Mouse (Mus musculus) small intestine, adult 2 months (tissue): Measurements from ENCODE around the gene Ap2a1. TPM values are rescaled to one million over a fixed set of nuclear protein-coding genes. Genes with fewer than 3 reads are reported as not detected.

Experiments
- H3K27ac ChIP-seq: fragments of 200-500 bp; 2 replicates; pipeline ENCODE4 v1.5.1; 2012; ENCODE audit warnings: low read depth, low read length, control low read depth, inconsistent platforms; ENCODE audit not compliant: insufficient read depth
- H3K27me3 ChIP-seq: fragments of 200-500 bp; 2 replicates; pipeline ENCODE4 v1.6.1; 2012; ENCODE audit warnings: mild to moderate bottlenecking, moderate library complexity, low read length, inconsistent platforms; ENCODE audit not compliant: control insufficient read depth, insufficient read depth
- H3K36me3 ChIP-seq: fragments of 200-500 bp; 2 replicates; pipeline ENCODE4 v1.6.1; 2012; ENCODE audit warnings: mild to moderate bottlenecking, low read length, control low read depth, inconsistent platforms; ENCODE audit not compliant: control insufficient read depth, insufficient read depth
- H3K4me1 ChIP-seq: fragments of 200-500 bp; 2 replicates; pipeline ENCODE4 v1.6.1; 2012; ENCODE audit warnings: low read length, inconsistent platforms, mixed read lengths; ENCODE audit not compliant: control insufficient read depth, insufficient read depth, insufficient read length
- H3K4me3 ChIP-seq: fragments of 200-500 bp; 2 replicates; pipeline ENCODE4 v1.5.1; 2012; ENCODE audit warnings: low read depth, mild to moderate bottlenecking, control low read depth, inconsistent platforms, low read length, moderate library complexity
- CTCF ChIP-seq: fragments of 200-500 bp; IDR thresholded peaks from 2 replicates; pipeline ENCODE4 v1.5.1; 2012; ENCODE audit warnings: low read depth, mild to moderate bottlenecking, control low read depth, inconsistent platforms, low read length, moderate library complexity, mixed read lengths; ENCODE audit not compliant: insufficient replicate concordance, insufficient read length; ENCODE audit errors: extremely low read depth
- POLR2A ChIP-seq: fragments of 200-500 bp; IDR thresholded peaks from 2 replicates; pipeline ENCODE4 v1.6.1; 2012; ENCODE audit warnings: low read depth, mild to moderate bottlenecking, control low read depth, inconsistent platforms, low read length, moderate library complexity
- WGBS: fragments of 180-500 bp; shearing (Covaris S2); methylation state at CpG from one replicate; pipeline ENCODE4 v1.1.7; 2018; 5-methylcytosine and 5-hydroxymethylcytosine counted together
- polyA plus RNA-seq: library from polyadenylated mRNA; depleted of rRNA; stranded (reverse); fragments of >200 nt; gene quantifications from 2 replicates; pipeline ENCODE4 v1.2.3, GENCODE M21; 2012

Ap2a1 gene
- polyA plus RNA-seq, 1 experiment, result 85.2 TPM

DNA sequence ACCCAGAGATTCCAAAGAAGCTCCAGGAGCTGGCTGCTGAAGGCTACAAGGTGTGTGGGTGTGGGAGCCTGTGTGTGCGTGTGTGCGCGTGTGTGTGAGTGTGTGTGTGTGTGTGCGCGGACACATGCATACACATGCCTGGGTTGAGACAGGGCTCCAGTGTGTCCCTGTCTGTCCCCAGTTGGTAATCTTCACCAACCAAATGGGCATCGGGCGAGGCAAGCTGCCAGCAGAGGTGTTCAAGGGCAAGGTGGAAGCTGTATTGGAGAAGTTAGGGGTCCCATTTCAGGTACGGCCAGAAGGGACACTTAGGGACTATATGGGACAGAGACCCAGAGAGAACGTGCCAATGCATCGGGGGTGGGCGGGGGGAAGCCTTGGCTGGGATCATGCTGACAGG, 69.4 kb downstream of the Ap2a1 start:
- WGBS, result 88% methylated on average over 11 of the region's 11 CpGs
- Histone ChIP-seq H3K27ac (no peak overlapping the region), H3K4me3 (no peak overlapping the region), H3K36me3 (peaks cover 30% of the 10 kb centered on the region), H3K4me1 (peaks cover 6% of the 10 kb centered on the region), H3K27me3 (no peaks in the 10 kb centered on the region)
- TF ChIP-seq POLR2A (no peak), CTCF (no peak)

DNA sequence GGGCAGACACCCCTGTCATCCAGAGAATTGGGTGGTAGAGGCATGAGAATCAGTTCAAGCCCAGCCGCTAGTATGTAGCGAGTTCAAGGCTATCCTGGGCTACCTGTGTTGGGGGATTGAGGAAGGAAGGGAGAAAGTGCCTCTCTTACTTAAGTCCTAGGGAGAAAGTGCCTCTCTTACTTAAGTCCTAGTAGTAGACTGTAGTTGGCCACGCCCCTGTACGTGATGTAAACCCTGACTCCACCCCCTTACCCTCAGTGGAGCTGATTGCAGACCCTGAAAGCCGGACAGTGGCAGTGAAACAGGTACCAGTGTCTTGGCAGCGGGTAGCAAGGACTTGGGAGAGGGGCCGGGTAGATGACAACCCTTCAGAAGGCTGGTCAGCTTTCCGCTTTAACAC, 71.4 kb downstream of the Ap2a1 start:
- no peak overlapping the region for H3K27ac ChIP-seq

DNA sequence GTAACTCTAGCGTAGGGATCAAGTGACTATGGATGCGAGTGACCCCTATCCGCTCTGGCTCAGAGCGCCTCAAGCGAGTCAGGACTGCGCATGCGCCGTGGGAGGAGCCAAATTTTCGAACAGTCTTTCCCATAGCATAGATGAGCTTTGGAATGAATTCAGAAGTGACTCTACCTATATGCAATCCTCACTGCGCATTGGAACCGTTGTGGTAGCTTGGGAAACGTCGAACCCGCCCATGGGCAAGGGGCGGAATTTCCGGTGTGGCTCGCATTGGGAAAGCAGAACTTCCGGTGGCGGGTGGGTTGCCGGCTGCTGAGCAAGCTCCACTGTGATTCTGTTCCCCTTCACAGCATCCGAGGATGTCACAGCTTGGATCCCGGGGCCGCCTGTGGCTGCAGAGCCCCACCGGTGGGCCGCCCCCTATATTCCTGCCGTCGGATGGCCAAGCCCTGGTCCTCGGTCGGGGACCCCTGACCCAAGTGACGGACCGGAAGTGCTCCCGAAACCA, 72.2 kb downstream of the Ap2a1 start, which contains the start of gene Pnkp:
Gene Pnkp (plus strand): TSS at position 98 of the 511 bp plus-strand sequence.
- TF ChIP-seq CTCF, result no peak
- TF ChIP-seq POLR2A, result 0 out of 2 replicates have a peak, but pooled peaks have one; percentile 20
- Histone ChIP-seq H3K27me3 (no peaks in the 10 kb centered on the region), H3K36me3 (peaks cover 3% of the 10 kb centered on the region), H3K4me3 (peak within 1 kb of the TSS; percentile 74), H3K4me1 (peaks cover 11% of the 10 kb centered on the region), H3K27ac (peak within 1 kb of the TSS; percentile 61)
- WGBS, result under 1% methylated on average over 32 of the region's 32 CpGs

More for the DNA sequence above, 71.4 kb downstream of the Ap2a1 start:
- 29% methylated on average over 8 of the region's 8 CpGs for WGBS
- no peaks in the 10 kb centered on the region for H3K27me3 ChIP-seq
- peaks cover 11% of the 10 kb centered on the region for H3K4me1 ChIP-seq
- TF ChIP-seq POLR2A, result no peak
- TF ChIP-seq CTCF, result no peak
- peaks cover 11% of the 10 kb centered on the region for H3K36me3 ChIP-seq
- peak overlapping the region; percentile 74; the same call in 1 of the 2 replicates for H3K4me3 ChIP-seq

DNA sequence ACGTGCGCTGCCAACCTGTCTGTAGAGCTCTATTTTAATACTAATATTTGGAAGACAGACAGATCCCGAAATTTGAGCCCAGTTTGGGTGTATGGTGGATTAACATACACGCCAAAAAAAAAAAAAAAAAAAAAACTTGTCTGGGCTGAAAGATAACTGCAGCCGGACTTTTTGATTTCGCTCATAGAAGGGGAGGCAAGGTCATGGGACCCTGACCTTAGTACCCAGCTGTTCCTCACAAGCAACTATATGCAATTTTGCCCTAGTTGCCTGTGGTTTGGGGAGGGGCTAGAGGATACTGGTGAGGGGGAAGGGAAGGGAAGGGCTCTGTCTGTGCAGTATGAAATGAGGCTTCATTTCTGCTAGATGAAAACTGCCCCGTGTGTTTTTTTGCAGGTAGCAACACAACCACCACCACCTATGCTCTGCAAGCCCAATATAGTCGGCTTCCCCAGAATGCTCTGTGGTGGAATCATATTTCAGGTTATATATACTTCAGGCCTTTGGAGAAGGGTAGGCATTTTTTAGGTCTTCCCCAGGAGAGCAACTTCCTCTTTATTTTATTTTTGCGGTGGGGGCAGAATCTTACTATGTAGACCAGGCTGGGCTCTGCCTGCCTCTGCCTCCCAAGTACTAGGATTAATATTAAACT, 72.9 kb downstream of the Ap2a1 start:
- H3K27me3 ChIP-seq, result no peaks in the 10 kb centered on the region
- no peaks in the 10 kb centered on the region; the same call in 1 of the 2 replicates for H3K36me3 ChIP-seq
- TF ChIP-seq POLR2A (no peak), CTCF (no peak)
- no peak overlapping the region for H3K4me3 ChIP-seq
- H3K27ac ChIP-seq, result peak overlapping the region; percentile 61
- peaks cover 11% of the 10 kb centered on the region for H3K4me1 ChIP-seq
- 47% methylated on average over 9 of the region's 9 CpGs for WGBS

DNA sequence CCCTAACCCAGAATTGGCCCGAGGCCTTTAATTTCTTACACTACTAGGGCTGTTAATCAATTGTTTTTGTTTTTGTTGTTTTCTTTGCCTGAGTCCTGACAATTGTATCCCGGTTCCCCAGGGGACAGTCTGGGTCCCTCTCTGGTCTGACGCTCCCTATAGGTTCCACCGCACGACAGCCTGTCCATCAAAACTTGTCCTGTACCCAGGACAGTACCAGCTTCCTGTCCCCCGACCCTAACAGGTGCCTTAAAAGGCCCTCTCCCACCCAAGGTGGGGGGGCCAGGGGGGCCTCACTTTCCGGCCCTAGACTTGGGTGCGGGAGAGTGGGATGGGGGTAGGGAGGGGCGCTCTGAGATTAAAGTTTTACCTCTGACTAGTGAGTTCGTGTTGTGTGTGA, 74.3 kb downstream of the Ap2a1 start:
- WGBS, result 13% methylated on average over 10 of the region's 10 CpGs
- H3K27me3 ChIP-seq, result no peaks in the 10 kb centered on the region
- H3K36me3 ChIP-seq, result no peaks in the 10 kb centered on the region
- H3K4me1 ChIP-seq, result peaks cover 16% of the 10 kb centered on the region
- no peak for TF ChIP-seq CTCF
- no peak for TF ChIP-seq POLR2A
- peak overlapping the region; percentile 97 for H3K27ac ChIP-seq
- H3K4me3 ChIP-seq, result peak overlapping the region; percentile 86

DNA sequence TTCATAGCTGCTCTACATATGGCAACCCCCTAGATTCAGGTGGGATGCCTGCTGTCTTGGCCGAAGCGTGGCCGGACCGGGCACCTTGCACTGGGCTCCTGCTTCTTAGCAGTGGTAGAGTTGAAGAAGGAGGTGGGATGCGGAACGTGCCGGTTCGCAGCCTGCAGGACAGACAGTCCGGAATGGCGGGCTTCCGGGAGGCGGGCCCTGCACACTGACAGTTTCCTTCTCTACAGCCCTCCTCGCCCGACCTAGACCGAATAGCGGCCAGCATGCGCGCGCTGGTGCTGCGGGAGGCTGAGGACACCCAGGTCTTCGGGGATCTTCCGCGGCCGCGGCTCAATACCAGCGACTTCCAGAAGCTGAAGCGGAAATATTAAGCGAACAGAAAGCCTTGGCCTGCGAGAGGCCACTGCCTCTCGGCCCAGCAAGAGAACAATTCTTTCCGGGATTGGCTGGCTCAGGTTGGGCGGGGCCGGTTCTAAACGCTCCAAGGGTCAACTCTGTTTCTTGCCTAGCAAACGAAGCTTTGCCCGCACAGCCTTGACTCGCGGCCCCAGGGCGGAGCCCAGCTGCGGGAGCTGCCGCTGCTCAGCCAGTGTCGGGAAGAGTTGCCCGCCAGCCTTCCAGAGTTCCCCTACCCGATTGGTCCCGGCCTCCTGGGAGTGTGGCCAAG, 74.8 kb downstream of the Ap2a1 start:
- WGBS, result under 1% methylated on average over 45 of the region's 45 CpGs
- Histone ChIP-seq H3K4me1 (peaks cover 16% of the 10 kb centered on the region), H3K27me3 (no peaks in the 10 kb centered on the region), H3K4me3 (peak overlapping the region; percentile 86), H3K27ac (peak overlapping the region; percentile 97), H3K36me3 (no peaks in the 10 kb centered on the region)
- TF ChIP-seq CTCF (0 out of 2 replicates have a peak, but pooled peaks have one; percentile 3), POLR2A (peak; percentile 89)
